Mouse (Mus musculus): ENCODE measurements at regions not wholly inside any gene's neighbourhood (a gene's known extent, or its start where the extent isn't known, plus 50 kb on each side); places are given as distances from the start of the nearest gene placed in this dataset.

DNA sequence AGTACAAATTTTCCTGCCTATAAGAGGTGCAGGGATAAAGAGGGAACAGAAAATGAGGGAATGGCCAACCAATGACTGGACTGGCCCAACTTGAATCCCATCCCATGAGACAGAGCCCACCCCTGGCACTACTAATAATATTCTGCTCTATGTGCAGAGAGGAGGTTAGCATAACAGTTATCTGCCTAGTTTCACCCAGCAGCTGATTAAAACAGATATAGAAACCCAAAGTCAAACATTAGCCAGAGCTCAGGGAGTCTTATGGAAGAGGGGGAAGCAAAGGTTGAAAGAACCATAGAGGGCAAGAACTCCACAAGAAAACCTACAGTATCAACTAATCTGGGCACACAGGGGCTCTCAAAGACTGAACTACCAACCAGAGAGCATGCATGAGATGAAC is 138.9 kb upstream of the Sox11 start:
- Histone ChIP-seq H3K79me2 (ENCODE audit: control insufficient read depth, insufficient read depth, low read length, poor library complexity) (no peaks in the 10 kb centered on the region), H3K27ac (ENCODE audit: control insufficient read depth, low read depth, low read length) (no peak overlapping the region), H3K4me3 (ENCODE audit: control insufficient read depth in 1 of 2, insufficient read depth in 1 of 2, low read depth in 2 of 2, low read length in 2 of 2) (no peak overlapping the region), H3K36me3 (ENCODE audit: control insufficient read depth in 1 of 2, insufficient read depth in 2 of 2, low read length in 2 of 2) (no peaks in the 10 kb centered on the region), H3K9ac (ENCODE audit: control insufficient read depth, low read depth, low read length, poor library complexity, severe bottlenecking) (no peak overlapping the region), H3K27me3 (ENCODE audit: control insufficient read depth in 1 of 2, insufficient read depth in 2 of 2, low read length in 2 of 2) (no peaks in the 10 kb centered on the region), H3K9me3 (replicated peaks; ENCODE audit: insufficient read depth, low read length) (no peaks in the 10 kb centered on the region), H3K4me1 (ENCODE audit: control insufficient read depth in 1 of 2, insufficient read depth in 2 of 2, low read length in 2 of 2) (no peaks in the 10 kb centered on the region)
- TF ChIP-seq GATA1 (IDR thresholded peaks at IDR 0.05; ENCODE audit: low read depth, low read length), result no peak
- no peak for TF ChIP-seq POLR2A (IDR thresholded peaks at IDR 0.05; ENCODE audit: control insufficient read depth in 1 of 2, insufficient read depth in 1 of 2, low read depth in 1 of 2, low read length in 2 of 2, poor library complexity in 1 of 2)
- TF ChIP-seq ZC3H11A (IDR thresholded peaks at IDR 0.05; ENCODE audit: low read depth, low read length), result no peak
- TF ChIP-seq UBTF (IDR thresholded peaks at IDR 0.05; ENCODE audit: borderline replicate concordance, insufficient read depth, low read depth, low read length), result no peak
- no peak for TF ChIP-seq RCOR1 (IDR thresholded peaks at IDR 0.05; ENCODE audit: low read depth, low read length)
- no peak for TF ChIP-seq MEF2A (IDR thresholded peaks at IDR 0.05; ENCODE audit: extremely low read depth, insufficient replicate concordance, low read depth, low read length, poor library complexity, severe bottlenecking)
- TF ChIP-seq JUND (IDR thresholded peaks at IDR 0.05; ENCODE audit: low read depth, low read length), result no peak
- no peak for TF ChIP-seq EP300 (IDR thresholded peaks at IDR 0.05; ENCODE audit: low read depth in 1 of 2, low read length in 2 of 2)
- TF ChIP-seq CHD1 (IDR thresholded peaks at IDR 0.05; ENCODE audit: low read depth, low read length), result no peak
- TF ChIP-seq SIN3A (IDR thresholded peaks at IDR 0.05; ENCODE audit: low read length), result no peak
- no peak for TF ChIP-seq NELFE (IDR thresholded peaks at IDR 0.05; ENCODE audit: low read depth, low read length)
- no peak for TF ChIP-seq MXI1 (IDR thresholded peaks at IDR 0.05; ENCODE audit: low read depth, low read length)
- no peak for TF ChIP-seq SMC3 (IDR thresholded peaks at IDR 0.05; ENCODE audit: low read depth, low read length)
- no peak for TF ChIP-seq MAFK (IDR thresholded peaks at IDR 0.05; ENCODE audit: borderline replicate concordance, low read depth, low read length)
- no peak for TF ChIP-seq TCF12 (IDR thresholded peaks at IDR 0.05; ENCODE audit: low read depth, low read length)
- no peak for TF ChIP-seq GABPA (IDR thresholded peaks at IDR 0.05; ENCODE audit: low read depth, low read length)
- no peak for DNase-seq (ENCODE audit: low read depth, low spot score)

DNA sequence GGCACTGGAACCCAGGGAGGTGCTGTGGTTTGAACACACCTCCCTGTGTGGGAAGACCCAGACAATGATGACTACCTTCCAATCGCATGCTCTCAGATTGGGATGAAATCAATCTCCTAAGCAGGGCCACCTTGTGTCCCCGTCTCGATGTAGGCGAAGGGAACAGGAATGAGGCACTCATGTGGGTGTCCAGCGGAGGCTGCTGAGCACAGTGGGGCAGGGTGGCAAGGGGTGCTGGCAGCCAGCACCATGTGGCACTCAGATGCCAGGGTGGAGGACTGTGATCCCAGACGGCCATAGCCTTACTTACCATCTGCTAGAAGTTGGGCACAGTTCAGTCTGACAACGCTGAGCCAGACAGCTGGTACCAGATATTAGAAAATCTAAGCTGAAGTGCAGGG is 137.2 kb upstream of the Sox11 start:
- Histone ChIP-seq H3K9me3 (replicated peaks; ENCODE audit: insufficient read depth, low read length) (no peaks in the 10 kb centered on the region), H3K27me3 (ENCODE audit: control insufficient read depth in 1 of 2, insufficient read depth in 2 of 2, low read length in 2 of 2) (no peaks in the 10 kb centered on the region), H3K79me2 (ENCODE audit: control insufficient read depth, insufficient read depth, low read length, poor library complexity) (no peaks in the 10 kb centered on the region), H3K4me3 (ENCODE audit: control insufficient read depth in 1 of 2, insufficient read depth in 1 of 2, low read depth in 2 of 2, low read length in 2 of 2) (no peak overlapping the region), H3K36me3 (ENCODE audit: control insufficient read depth in 1 of 2, insufficient read depth in 2 of 2, low read length in 2 of 2) (no peaks in the 10 kb centered on the region), H3K27ac (ENCODE audit: control insufficient read depth, low read depth, low read length) (no peak overlapping the region), H3K9ac (ENCODE audit: control insufficient read depth, low read depth, low read length, poor library complexity, severe bottlenecking) (no peak overlapping the region), H3K4me1 (ENCODE audit: control insufficient read depth in 1 of 2, insufficient read depth in 2 of 2, low read length in 2 of 2) (no peaks in the 10 kb centered on the region)
- TF ChIP-seq POLR2AphosphoS5 (IDR thresholded peaks at IDR 0.05; ENCODE audit: borderline replicate concordance, low read depth, low read length) (no peak), NELFE (IDR thresholded peaks at IDR 0.05; ENCODE audit: low read depth, low read length) (no peak), HCFC1 (IDR thresholded peaks at IDR 0.05; ENCODE audit: low read depth, low read length) (no peak), USF2 (IDR thresholded peaks at IDR 0.05; ENCODE audit: borderline replicate concordance in 1 of 2, insufficient read depth in 1 of 2, low read depth in 1 of 2, low read length in 2 of 2) (no peak), ZMIZ1 (IDR thresholded peaks at IDR 0.05; ENCODE audit: low read depth, low read length) (no peak), CHD2 (IDR thresholded peaks at IDR 0.05; ENCODE audit: low read length) (no peak), EP300 (IDR thresholded peaks at IDR 0.05; ENCODE audit: low read depth in 1 of 2, low read length in 2 of 2) (no peak), POLR2A (IDR thresholded peaks at IDR 0.05; ENCODE audit: control insufficient read depth in 1 of 2, insufficient read depth in 1 of 2, low read depth in 1 of 2, low read length in 2 of 2, poor library complexity in 1 of 2) (no peak), MYB (IDR thresholded peaks at IDR 0.05; ENCODE audit: low read depth, low read length) (no peak), UBTF (IDR thresholded peaks at IDR 0.05; ENCODE audit: borderline replicate concordance, insufficient read depth, low read depth, low read length) (no peak), ETS1 (IDR thresholded peaks at IDR 0.05; ENCODE audit: low read depth, low read length) (no peak)
- DNase-seq (ENCODE audit: low read depth, low spot score), result no peak

Data from MEL (cell line).